Mouse (Mus musculus) liver, adult 2 months (tissue): Measurements from ENCODE around the gene Cartpt.

Experiments used
- CTCF ChIP-seq: fragments of 200-500 bp; IDR thresholded peaks from 2 replicates; pipeline ENCODE4 v1.5.1; 2011; ENCODE audit warnings: low read depth, low read length, control low read depth
- POLR2A ChIP-seq: fragments of 200-500 bp; IDR thresholded peaks from 2 replicates; pipeline ENCODE4 v1.6.1; 2011; ENCODE audit warnings: low read length, control low read depth; ENCODE audit not compliant: insufficient read depth; ENCODE audit errors: extremely low read depth

GRCm38 (mm10) chr13:99857879-99858278 lies 43.0 kb downstream of the Cartpt start:
- TF ChIP-seq POLR2A (no peak), CTCF (no peak)
